Mouse (Mus musculus) layer of hippocampus, postnatal 25 days (tissue): ENCODE results near the gene Myh7. TPM values are rescaled to one million over a fixed set of nuclear protein-coding genes. Genes with fewer than 3 reads are reported as not detected.
"Not testable (repeated sequence)": the region's sequence is repeated elsewhere in the genome, so short reads cannot be mapped to it uniquely, and the experiment has no call there.

Experiments used
- DNase-seq, 2 experiments: peaks; one replicate each; pipeline ENCODE4 v3.0.0; 2022; ENCODE audit warnings: mixed read lengths in 2 of 2, low spot score in 1 of 2; ENCODE audit errors: extremely low spot score in 1 of 2
- total RNA-seq, 2 experiments: library from RNA; stranded (reverse); gene quantifications; 2 replicates each; pipeline ENCODE4 v1.2.3; 2021

The Myh7 gene
- total RNA-seq, 2 experiments from 2014 or later, result 7.8 to 10.3 TPM

DNA sequence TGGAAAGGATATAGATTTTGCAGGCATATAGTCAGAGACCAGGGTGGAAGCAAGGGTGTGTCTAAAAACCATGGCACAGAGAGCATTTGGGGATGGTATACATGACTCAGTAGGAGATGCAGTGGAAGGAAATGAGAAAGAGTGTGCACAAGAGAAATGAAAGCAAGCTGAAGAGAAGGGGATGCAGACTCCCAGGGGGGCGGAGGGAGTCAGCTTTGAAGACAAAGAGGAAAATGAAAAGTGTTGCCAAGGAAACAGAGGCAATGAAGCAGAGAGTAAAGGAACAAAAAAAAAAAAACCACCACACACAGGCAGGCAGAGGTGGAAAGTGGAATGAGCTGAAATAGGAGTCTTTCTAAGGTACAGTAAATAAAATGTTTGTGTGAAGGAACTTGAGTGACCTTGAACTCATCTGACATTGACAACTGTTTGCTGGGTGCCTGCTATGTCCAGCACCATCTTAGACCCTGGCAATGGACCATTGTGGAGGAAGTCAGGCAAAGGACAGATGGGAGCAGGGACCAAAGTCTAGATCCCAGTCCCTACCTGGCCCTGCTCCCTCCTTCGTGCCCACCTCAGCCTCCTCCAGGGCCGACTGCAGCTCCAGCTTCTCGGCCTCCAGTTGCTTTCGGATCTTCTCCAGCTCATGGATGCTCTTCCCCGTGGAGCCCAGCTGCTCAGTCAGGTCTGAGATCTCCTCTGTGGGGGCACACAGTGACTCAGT lies 20.2 kb downstream of the Myh7 start:
- DNase-seq, result no peak

GRCm38 (mm10) chr14:54972786-54973185 lies 21.6 kb downstream of the Myh7 start:
- DNase-seq, result not testable (repeated sequence)

- DNase-seq, result no peak
Observed at GRCm38 (mm10) chr14:54968344-54968743, 26.1 kb downstream of the Myh7 start.

- no peak for DNase-seq
Observed at GRCm38 (mm10) chr14:54967874-54968273, 26.6 kb downstream of the Myh7 start.

- no peak for DNase-seq
Observed at GRCm38 (mm10) chr14:54966320-54966977, 28.0 kb downstream of the Myh7 start, which contains the start of gene Myh6. Myh6 (minus strand) TSS chr14:54966927.

DNA sequence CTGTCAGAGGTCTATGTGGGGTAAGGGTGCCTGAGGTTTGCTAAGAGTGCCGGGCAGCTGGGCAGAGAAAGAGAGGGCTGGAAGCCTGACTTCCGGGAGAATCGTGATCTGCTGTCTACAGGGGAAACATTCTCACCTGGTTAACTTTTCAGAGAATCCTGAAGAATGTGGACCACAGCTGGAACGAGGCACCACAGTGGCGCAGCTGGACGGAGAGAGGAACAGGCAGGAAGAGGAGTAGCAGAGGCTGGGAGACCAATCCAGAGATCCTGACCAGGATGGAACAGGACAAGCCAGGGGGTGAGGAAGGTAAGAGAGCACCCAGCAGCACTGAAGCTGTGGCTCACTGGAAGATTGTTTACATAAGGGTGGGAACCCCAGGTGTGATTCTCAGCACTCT lies 28.8 kb downstream of the Myh7 start:
- DNase-seq, result no peak

DNA sequence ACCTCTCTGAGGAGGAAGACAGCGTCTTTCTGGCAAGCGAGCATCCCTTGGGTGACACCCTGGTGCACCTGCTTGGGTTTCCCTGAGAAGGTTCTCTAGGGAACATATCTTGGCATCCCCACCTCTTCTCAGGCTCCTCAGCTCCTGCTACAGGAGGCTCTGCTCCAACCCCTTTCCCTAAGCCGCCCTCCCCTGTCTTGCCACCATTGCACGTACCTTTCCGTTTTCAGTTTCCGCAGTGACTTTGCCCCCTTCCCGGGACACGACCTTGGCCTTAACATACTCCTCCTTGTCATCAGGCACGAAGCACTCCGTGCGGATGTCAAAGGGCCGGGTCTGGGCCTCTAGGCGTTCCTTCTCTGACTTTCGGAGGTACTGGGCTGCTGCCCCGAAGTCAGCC lies 29.4 kb downstream of the Myh7 start:
- no peak for DNase-seq

DNA sequence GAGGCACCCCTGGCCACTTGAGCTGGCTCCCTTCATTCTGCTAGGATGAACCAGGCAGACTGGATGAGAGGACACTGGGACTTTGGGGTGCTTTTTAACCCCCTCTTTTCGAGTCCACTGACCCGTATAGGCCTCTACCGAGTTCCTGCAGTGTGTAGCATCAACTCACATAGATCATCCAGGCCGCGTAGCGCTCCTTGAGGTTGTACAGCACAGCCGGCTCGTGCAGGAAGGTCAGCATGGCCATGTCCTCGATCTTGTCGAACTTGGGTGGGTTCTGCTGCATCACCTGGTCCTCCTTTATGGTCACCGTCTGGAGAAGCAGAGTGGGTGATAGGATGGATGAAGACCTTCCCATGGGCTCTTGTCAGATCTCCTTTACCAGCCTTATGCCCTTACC lies 30.7 kb downstream of the Myh7 start:
- no peak for DNase-seq

DNA sequence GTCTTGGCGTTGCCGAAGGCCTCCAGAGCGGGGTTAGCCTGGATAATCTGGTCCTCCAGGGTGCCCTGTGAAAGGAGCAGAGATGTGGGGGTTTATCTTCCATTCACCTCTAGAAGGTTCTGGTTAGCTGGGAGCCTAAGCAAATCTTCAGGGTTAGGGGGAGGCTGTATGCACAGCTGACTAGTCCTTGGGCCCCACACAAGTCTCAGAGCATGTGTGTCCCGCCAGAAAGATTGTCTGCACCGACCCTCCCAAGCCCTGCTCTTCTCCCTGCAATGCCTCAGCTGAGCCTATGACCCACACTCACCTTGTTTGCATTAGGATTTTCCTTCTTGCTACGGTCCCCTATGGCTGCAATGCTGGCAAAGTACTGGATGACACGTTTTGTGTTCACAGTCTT lies 31.7 kb downstream of the Myh7 start:
- DNase-seq, result no peak

DNA sequence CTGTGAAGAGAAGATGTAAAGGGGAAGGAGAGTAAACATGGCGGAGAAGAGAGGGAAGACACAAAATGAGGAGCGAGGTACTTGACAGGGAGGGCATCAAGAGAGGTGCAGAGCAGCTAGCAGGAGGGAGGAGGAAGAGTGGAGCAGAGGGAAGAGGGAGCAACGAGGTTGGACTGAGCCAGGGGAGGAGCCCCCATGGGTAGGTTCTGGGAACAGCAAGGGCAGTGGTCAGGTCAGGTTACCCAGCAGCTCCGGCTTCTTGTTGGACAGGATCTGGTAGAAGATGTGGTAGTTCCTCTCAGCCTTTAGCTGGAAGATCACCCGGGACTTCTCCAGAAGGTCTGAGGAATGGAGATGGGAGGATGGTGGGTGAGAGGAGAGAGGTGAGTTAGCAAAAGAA lies 32.9 kb downstream of the Myh7 start:
- DNase-seq, result no peak

GRCm38 (mm10) chr14:54960769-54961168 lies 33.7 kb downstream of the Myh7 start:
- DNase-seq, result peak in 1 of 2 experiments; percentile 25

DNA sequence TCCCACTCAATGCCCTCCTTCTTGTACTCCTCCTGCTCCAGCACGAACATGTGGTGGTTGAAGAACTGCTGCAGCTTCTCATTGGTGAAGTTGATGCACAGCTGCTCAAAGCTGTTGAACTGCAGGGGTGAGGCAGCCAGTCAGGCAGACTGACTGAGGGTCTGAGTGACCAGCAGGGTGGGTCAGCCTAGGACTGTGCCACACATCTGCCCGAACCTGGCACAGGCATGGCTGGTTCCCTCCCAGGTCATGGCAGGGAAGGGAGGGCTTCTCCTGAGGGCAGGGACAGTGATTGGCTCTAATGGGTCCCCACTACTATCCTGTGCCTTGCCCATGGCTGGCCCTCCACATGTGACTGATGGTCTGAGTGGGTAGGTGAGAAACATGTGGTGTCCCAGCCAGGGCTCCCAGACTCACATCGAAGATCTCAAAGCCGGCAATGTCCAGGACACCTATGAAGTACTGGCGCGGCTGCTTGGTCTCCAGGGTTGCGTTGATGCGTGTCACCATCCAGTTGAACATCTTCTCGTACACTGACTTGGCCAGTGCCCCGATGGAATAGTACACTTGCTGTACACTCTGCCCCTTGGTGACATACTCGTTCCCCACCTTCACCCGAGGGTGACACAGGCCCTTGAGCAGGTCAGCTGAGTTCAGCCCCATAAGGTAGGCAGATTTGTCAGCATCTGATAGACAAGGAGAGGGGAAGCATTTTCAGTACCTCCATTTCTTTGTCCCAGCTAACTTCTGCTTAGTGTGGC lies 34.4 kb downstream of the Myh7 start:
- not testable (repeated sequence) for DNase-seq

- DNase-seq, result no peak
Observed at GRCm38 (mm10) chr14:54959197-54959596, 35.2 kb downstream of the Myh7 start.

- DNase-seq, result no peak
Observed at GRCm38 (mm10) chr14:54958503-54958902, 35.9 kb downstream of the Myh7 start.

GRCm38 (mm10) chr14:54956533-54956932 lies 37.9 kb downstream of the Myh7 start:
- DNase-seq, result no peak

DNA sequence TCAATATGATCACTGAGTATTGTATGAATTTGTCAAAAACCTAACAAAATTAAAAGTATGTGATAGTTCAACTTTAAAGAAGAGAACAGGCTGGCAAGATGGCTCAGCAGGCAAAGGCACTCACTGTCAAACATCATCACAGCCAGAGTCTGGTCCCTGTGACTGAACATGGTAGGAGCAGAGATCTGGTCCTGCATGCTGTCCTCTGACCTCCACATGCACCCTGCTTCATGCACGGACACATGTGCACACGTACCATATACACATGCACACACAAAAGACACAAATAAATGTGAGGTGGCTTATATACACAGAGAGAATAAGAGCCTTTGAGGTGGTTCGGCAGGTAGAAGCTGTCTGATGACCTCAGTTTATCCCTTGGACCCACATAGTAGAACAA lies 38.9 kb downstream of the Myh7 start:
- no peak for DNase-seq

DNA sequence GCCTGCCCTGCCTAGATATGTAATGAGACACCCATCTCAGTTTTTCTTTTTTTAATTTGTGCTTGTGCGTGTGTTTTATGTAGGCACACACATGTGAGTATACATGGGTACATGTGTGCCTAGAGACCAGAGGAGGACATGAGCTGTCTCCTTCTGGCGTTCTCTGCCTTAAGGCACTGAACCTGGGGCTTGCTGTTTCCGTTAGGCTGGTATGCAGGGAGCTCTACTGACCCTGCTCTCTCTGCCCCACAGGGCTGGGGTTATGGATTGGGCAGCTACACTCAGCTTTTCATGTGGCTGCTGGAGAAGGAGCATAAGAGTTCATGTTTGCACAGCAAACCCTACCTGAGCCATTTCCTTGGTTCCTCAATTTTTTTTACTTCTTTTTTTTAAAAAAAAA lies 40.0 kb downstream of the Myh7 start:
- no peak for DNase-seq

DNA sequence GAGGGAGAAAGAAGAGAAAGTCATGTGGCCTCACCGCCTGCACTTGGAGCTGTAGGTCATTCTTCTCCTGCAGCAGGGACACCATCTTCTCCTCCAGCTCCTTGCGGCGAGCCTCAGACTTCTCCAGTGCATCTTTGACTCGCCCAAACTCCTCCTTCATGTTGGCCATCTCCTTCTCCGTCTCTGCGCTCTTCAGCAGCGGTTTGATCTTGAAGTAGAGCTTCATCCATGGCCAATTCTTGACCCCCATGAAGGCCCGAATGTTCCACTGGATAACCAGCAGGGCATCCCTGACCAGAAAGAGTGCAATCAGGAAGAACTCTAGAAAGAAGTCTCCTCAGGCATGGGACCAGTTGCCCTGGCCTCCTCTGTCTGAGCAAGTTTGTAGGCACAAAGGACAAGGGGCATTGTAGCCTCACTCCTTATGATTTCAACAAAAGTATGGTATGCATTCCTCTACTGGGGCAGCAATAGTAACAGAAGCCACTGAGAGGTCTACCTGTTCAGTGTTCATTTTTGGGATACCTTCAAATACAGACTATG lies 40.7 kb downstream of the Myh7 start:
- DNase-seq, result no peak

GRCm38 (mm10) chr14:54951587-54951986 lies 42.8 kb downstream of the Myh7 start:
- no peak for DNase-seq

GRCm38 (mm10) chr14:54950493-54950892 lies 43.9 kb downstream of the Myh7 start:
- DNase-seq, result no peak

GRCm38 (mm10) chr14:54948781-54949180 lies 45.6 kb downstream of the Myh7 start:
- no peak for DNase-seq
